Mouse (Mus musculus): Measurements from ENCODE around the gene Cand1. TPM values are rescaled to one million over a fixed set of nuclear protein-coding genes. Genes with fewer than 3 reads are reported as not detected.
A peak's percentile ranks its signal among the peaks of the same experiment; 100 is the strongest.

Gene Cand1
- polyA plus RNA-seq, 1 experiment from 2014 or later: 32.6 TPM

GRCm38 (mm10) chr10:119204334-119204946, 35.4 kb downstream of the Cand1 start:
- Histone ChIP-seq H3K27ac (no peak overlapping the region), H3K36me3 (ENCODE audit: insufficient read depth, low read length) (peaks cover 62% of the 10 kb centered on the region), H3K9ac (ENCODE audit: low read depth, low read length) (no peak overlapping the region), H3K4me2 (ENCODE audit: low read length) (no peak overlapping the region), H3K9me3 (replicated peaks; ENCODE audit: low read length) (no peaks in the 10 kb centered on the region), H3K27me3 (ENCODE audit: insufficient read depth, low read length) (no peaks in the 10 kb centered on the region), H3K4me1 (replicated peaks; ENCODE audit: insufficient read depth, low read length) (no peaks in the 10 kb centered on the region), H3K4me3 (replicated peaks; ENCODE audit: low read depth, low read length) (no peak overlapping the region)
- no peak for DNase-seq (ENCODE audit: low spot score)
- 0 out of 2 replicates have a peak, but pooled peaks have one; percentile 13 for ATAC-seq (replicated peaks; ENCODE audit: low FRiP score, low read depth)
- WGBS: 74% methylated on average over 12 of the region's 12 CpGs
- TF ChIP-seq CTCF (IDR thresholded peaks at IDR 0.05; ENCODE audit: low read depth): no peak

- Histone ChIP-seq H3K4me1 (replicated peaks; ENCODE audit: insufficient read depth, low read length) (no peaks in the 10 kb centered on the region), H3K9me3 (replicated peaks; ENCODE audit: low read length) (no peaks in the 10 kb centered on the region), H3K4me3 (replicated peaks; ENCODE audit: low read depth, low read length) (no peak overlapping the region), H3K4me2 (ENCODE audit: low read length) (no peak overlapping the region), H3K27me3 (ENCODE audit: insufficient read depth, low read length) (no peaks in the 10 kb centered on the region), H3K27ac (no peak overlapping the region), H3K9ac (ENCODE audit: low read depth, low read length) (no peak overlapping the region), H3K36me3 (ENCODE audit: insufficient read depth, low read length) (peaks cover 34% of the 10 kb centered on the region)
- no peak for ATAC-seq (replicated peaks; ENCODE audit: low FRiP score, low read depth)
- WGBS: 95% methylated on average over 5 of the region's 5 CpGs
- no peak for TF ChIP-seq CTCF (IDR thresholded peaks at IDR 0.05; ENCODE audit: low read depth)
- no peak for DNase-seq (ENCODE audit: low spot score)
Observed at GRCm38 (mm10) chr10:119199864-119200263, 40.0 kb downstream of the Cand1 start.

GRCm38 (mm10) chr10:119198186-119198880, 41.5 kb downstream of the Cand1 start:
- Histone ChIP-seq H3K9ac (ENCODE audit: low read depth, low read length) (no peak overlapping the region), H3K4me1 (replicated peaks; ENCODE audit: insufficient read depth, low read length) (no peaks in the 10 kb centered on the region), H3K9me3 (replicated peaks; ENCODE audit: low read length) (no peaks in the 10 kb centered on the region), H3K27me3 (ENCODE audit: insufficient read depth, low read length) (no peaks in the 10 kb centered on the region), H3K4me2 (ENCODE audit: low read length) (no peak overlapping the region), H3K4me3 (replicated peaks; ENCODE audit: low read depth, low read length) (no peak overlapping the region), H3K36me3 (ENCODE audit: insufficient read depth, low read length) (peaks cover 24% of the 10 kb centered on the region), H3K27ac (no peak overlapping the region)
- TF ChIP-seq CTCF (IDR thresholded peaks at IDR 0.05; ENCODE audit: low read depth): no peak
- WGBS: 97% methylated on average over 9 of the region's 9 CpGs
- DNase-seq (ENCODE audit: low spot score) (no peak), ATAC-seq (replicated peaks; ENCODE audit: low FRiP score, low read depth) (no peak)

- Histone ChIP-seq H3K4me1 (replicated peaks; ENCODE audit: insufficient read depth, low read length) (no peaks in the 10 kb centered on the region), H3K9me3 (replicated peaks; ENCODE audit: low read length) (no peaks in the 10 kb centered on the region), H3K36me3 (ENCODE audit: insufficient read depth, low read length) (peaks cover 20% of the 10 kb centered on the region), H3K9ac (ENCODE audit: low read depth, low read length) (no peak overlapping the region), H3K4me2 (ENCODE audit: low read length) (no peak overlapping the region), H3K4me3 (replicated peaks; ENCODE audit: low read depth, low read length) (no peak overlapping the region), H3K27ac (no peak overlapping the region), H3K27me3 (ENCODE audit: insufficient read depth, low read length) (no peaks in the 10 kb centered on the region)
- ATAC-seq (replicated peaks; ENCODE audit: low FRiP score, low read depth) (no peak), DNase-seq (ENCODE audit: low spot score) (no peak)
- WGBS: 97% methylated on average over 13 of the region's 13 CpGs
- TF ChIP-seq CTCF (IDR thresholded peaks at IDR 0.05; ENCODE audit: low read depth): no peak
Observed at GRCm38 (mm10) chr10:119197621-119198150, 42.2 kb downstream of the Cand1 start.

- no peak overlapping the region for H3K27ac ChIP-seq
- 0 out of 2 replicates have a peak, but pooled peaks cover 5% of the 10 kb centered on the region for H3K36me3 ChIP-seq (ENCODE audit: insufficient read depth, low read length)
- no peak overlapping the region for H3K9ac ChIP-seq (ENCODE audit: low read depth, low read length)
- TF ChIP-seq CTCF (IDR thresholded peaks at IDR 0.05; ENCODE audit: low read depth): no peak
- no peaks in the 10 kb centered on the region for H3K27me3 ChIP-seq (ENCODE audit: insufficient read depth, low read length)
- H3K9me3 ChIP-seq (replicated peaks; ENCODE audit: low read length): no peaks in the 10 kb centered on the region
- H3K4me2 ChIP-seq (ENCODE audit: low read length): no peak overlapping the region
- 62% methylated on average over 8 of the region's 8 CpGs for WGBS
- ATAC-seq (replicated peaks; ENCODE audit: low FRiP score, low read depth) (no peak), DNase-seq (ENCODE audit: low spot score) (no peak)
- H3K4me3 ChIP-seq (replicated peaks; ENCODE audit: low read depth, low read length): no peak overlapping the region
- no peaks in the 10 kb centered on the region for H3K4me1 ChIP-seq (replicated peaks; ENCODE audit: insufficient read depth, low read length)
Observed at GRCm38 (mm10) chr10:119192598-119193372, 47.1 kb downstream of the Cand1 start.

- no peak for TF ChIP-seq CTCF (IDR thresholded peaks at IDR 0.05; ENCODE audit: low read depth)
- H3K4me1 ChIP-seq (replicated peaks; ENCODE audit: insufficient read depth, low read length): no peaks in the 10 kb centered on the region
- no peak for DNase-seq (ENCODE audit: low spot score)
- no peak for ATAC-seq (replicated peaks; ENCODE audit: low FRiP score, low read depth)
- H3K9ac ChIP-seq (ENCODE audit: low read depth, low read length): no peak overlapping the region
- WGBS: 46% methylated on average over 4 of the region's 4 CpGs
- no peak overlapping the region for H3K4me2 ChIP-seq (ENCODE audit: low read length)
- H3K9me3 ChIP-seq (replicated peaks; ENCODE audit: low read length): no peaks in the 10 kb centered on the region
- H3K36me3 ChIP-seq (ENCODE audit: insufficient read depth, low read length): no peaks in the 10 kb centered on the region
- H3K27ac ChIP-seq: no peak overlapping the region
- no peaks in the 10 kb centered on the region for H3K27me3 ChIP-seq (ENCODE audit: insufficient read depth, low read length)
- H3K4me3 ChIP-seq (replicated peaks; ENCODE audit: low read depth, low read length): no peak overlapping the region
Observed at GRCm38 (mm10) chr10:119187720-119188119, 52.1 kb downstream of the Cand1 start.

Data from kidney, postnatal 0 days (tissue).